Mouse (Mus musculus): ENCODE measurements around the gene Lipe. TPM values are rescaled to one million over a fixed set of nuclear protein-coding genes. Genes with fewer than 3 reads are reported as not detected.
"Not testable (repeated sequence)": the region's sequence is repeated elsewhere in the genome, so short reads cannot be mapped to it uniquely, and the experiment has no call there.

Lipe gene
- total RNA-seq, 4 experiments from 2014 or later: 8.2 to 10.7 (median 8.8) TPM

- DNase-seq (ENCODE audit: low spot score in 2 of 2): no peak
Observed at GRCm38 (mm10) chr7:25412833-25413441, 14.4 kb upstream of the Lipe start, which contains the start of gene Cxcl17. Gene Cxcl17, minus strand, starts transcription at chr7:25412886.

GRCm38 (mm10) chr7:25411861-25412260, 13.4 kb upstream of the Lipe start:
- no peak for DNase-seq (ENCODE audit: low spot score in 2 of 2)

GRCm38 (mm10) chr7:25410969-25411615, 12.6 kb upstream of the Lipe start:
- no peak for DNase-seq (ENCODE audit: low spot score in 2 of 2)

GRCm38 (mm10) chr7:25409114-25409760, 10.7 kb upstream of the Lipe start:
- no peak for DNase-seq (ENCODE audit: low spot score in 2 of 2)

- DNase-seq (ENCODE audit: low spot score in 2 of 2): no peak
Observed at GRCm38 (mm10) chr7:25406468-25406867, 8.0 kb upstream of the Lipe start.

GRCm38 (mm10) chr7:25402671-25403101, 4.2 kb upstream of the Lipe start:
- no peak for DNase-seq (ENCODE audit: low spot score in 2 of 2)

DNA sequence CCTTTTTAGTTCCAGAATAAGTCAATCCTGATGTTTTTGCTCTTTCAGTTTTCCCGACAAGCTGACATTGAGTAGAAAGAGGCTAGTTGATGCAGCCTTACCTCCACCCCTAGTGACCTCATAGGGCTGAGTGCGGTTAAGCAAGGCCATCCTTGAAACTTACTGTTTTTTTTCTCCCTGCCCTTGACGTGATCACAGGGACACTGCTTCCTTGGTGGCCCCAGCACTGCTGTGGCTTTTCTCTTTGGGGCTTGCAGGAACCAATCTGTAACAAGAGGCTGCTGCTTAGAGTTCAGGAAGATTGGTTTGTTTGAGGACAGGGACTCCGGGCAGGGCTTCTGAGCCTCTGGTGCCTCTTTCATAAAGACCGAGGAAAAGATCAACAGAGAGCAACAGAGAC, 3.5 kb upstream of the Lipe start:
- DNase-seq (ENCODE audit: low spot score in 2 of 2): no peak

DNA sequence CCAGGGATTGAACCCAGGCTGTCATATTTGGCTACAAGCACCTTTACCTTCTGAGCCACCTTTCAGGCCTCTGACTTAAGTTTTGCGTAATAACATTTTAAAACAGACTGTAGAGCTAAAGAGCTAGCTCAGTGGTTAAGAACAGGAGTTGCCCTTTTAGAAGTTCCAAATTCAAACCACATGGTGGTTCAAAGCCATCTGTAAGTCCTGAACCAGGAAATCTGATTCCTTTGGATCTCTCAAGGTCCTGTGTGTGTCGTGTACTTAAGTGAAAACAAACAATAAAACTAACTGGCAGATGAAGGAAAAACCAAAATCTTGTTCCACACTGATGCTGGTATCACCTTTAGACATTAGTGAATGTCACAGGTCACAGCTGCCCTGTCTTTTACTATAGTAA, 3.0 kb upstream of the Lipe start:
- no peak for DNase-seq (ENCODE audit: low spot score in 2 of 2)

DNA sequence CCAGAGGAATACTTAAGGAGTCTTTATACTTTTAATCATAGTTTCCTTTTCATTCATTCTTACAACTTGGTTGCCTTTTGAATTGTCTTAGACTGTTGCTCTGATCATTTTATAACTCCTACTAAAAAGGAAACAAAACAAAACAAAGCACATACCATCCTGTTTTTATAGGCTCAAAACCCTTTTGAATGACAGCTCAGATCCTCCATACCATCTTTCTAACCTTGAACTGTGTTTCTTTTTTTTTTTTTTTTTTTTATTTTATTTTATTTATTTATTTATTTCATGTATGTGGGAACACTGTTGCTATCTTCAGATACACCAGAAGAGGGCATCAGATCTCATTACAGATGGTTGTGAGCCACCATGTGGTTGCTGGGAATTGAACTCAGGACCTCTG, 518 bp upstream of the Lipe start:
- not testable (repeated sequence) for DNase-seq (ENCODE audit: low spot score in 2 of 2)

DNA sequence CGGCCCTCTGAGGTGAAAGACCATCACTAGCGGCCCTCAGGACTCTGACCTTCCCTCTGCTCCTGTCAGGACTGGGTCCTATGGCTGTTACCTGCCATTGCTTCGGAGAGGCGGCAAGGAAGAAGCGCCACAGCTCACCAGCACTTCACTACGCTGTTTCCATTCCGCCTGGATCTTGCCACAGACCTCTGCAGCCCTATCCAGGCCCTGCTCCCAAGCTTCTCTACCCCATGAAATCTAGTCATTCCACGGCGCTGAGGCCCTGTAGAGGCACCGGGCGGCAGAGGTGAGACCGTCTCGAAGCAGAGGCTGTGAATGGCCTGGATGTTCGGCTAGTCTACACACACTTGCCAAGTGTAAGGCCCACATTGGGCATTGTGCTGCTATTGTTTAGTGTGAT, 1.9 kb downstream of the Lipe start:
- no peak for DNase-seq (ENCODE audit: low spot score in 2 of 2)

- peak; percentile 92 to 96 for DNase-seq (ENCODE audit: low spot score in 2 of 2)
Observed at GRCm38 (mm10) chr7:25395558-25396521, 2.7 kb downstream of the Lipe start.

GRCm38 (mm10) chr7:25395186-25395557, 3.3 kb downstream of the Lipe start:
- no peak for DNase-seq (ENCODE audit: low spot score in 2 of 2)

DNA sequence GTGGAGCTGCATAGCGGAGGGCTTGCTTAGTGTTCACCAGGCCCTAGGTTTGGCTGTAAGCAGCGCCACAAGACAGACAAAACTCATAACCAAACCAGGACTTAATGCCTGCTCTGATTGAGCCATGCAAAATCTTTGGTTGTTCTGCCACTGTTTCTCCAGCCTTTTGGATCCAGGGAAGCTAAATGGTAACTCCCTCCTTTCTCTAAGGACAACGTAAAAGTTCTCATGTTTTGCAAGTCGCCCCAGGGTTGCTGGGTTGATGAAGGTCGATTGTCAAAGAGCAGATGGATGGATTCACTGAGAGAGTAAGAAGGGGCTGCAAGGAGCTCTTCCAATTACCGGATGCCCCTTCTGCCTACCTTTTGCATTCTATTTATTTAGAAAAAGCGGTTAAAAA, 3.8 kb downstream of the Lipe start:
- DNase-seq (ENCODE audit: low spot score in 2 of 2): no peak

- DNase-seq (ENCODE audit: low spot score in 2 of 2): no peak
Observed at GRCm38 (mm10) chr7:25393451-25394210, 4.9 kb downstream of the Lipe start.

DNA sequence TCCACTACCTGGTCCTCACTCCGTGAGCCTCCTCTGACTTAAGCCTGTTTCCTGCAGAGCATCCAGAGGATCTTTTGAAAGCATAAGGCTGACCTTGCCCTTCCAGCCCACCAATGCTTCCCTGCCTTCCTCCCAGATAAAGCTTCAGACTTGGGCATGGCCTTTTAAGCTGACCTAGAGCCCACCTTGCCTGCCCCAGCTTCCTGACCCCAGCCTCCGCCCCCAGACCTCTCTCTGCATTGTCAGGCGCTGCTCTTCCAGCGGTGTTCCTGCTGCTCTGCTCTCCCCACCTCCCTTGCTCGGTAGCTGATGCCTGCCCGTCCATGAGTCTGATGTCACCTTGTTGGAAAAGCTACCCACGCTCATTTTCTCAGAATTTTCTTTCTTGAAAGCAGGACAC, 5.7 kb downstream of the Lipe start:
- DNase-seq (ENCODE audit: low spot score in 2 of 2): no peak

- DNase-seq (ENCODE audit: low spot score in 2 of 2): no peak
Observed at GRCm38 (mm10) chr7:25391856-25392453, 6.6 kb downstream of the Lipe start.

DNA sequence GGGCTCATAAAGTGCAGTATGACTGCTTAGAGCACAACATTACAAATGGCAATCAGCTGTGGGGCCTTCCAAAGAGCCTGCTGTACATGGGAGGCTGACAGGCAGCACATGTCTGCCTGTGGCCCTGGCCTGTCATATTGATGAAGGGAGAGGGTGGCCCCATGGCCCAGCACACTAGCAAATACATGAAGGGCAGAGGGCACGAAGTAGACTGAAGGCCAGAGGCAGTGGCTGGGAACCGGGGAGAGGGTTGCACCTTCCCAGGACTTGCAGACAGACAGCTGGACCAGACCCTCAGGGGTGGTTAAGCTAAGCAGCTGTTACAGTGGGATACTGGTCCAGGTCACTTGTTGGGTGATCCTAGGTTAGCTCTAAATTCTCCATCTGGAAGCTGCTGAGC, 7.5 kb downstream of the Lipe start:
- DNase-seq (ENCODE audit: low spot score in 2 of 2): no peak

- DNase-seq (ENCODE audit: low spot score in 2 of 2): no peak
Observed at GRCm38 (mm10) chr7:25390054-25390770, 8.3 kb downstream of the Lipe start.

- DNase-seq (ENCODE audit: low spot score in 2 of 2): no peak
Observed at GRCm38 (mm10) chr7:25388916-25389315, 9.6 kb downstream of the Lipe start.

Data from left cerebral cortex, adult 8-10 months (tissue).